Mouse (Mus musculus) B cell, adult (primary cell): ENCODE results near the gene Ube2t. TPM values are rescaled to one million over a fixed set of nuclear protein-coding genes. Genes with fewer than 3 reads are reported as not detected.

Experiments
- total RNA-seq: library from RNA; stranded (reverse); gene quantifications from 4 replicates; pipeline ENCODE4 v1.2.4, GENCODE M21; 2023; ENCODE audit not compliant: inconsistent age

Gene Ube2t
- total RNA-seq, result 12.2 to 20.4 TPM (median 13.1 TPM) in 4 replicates

DNA sequence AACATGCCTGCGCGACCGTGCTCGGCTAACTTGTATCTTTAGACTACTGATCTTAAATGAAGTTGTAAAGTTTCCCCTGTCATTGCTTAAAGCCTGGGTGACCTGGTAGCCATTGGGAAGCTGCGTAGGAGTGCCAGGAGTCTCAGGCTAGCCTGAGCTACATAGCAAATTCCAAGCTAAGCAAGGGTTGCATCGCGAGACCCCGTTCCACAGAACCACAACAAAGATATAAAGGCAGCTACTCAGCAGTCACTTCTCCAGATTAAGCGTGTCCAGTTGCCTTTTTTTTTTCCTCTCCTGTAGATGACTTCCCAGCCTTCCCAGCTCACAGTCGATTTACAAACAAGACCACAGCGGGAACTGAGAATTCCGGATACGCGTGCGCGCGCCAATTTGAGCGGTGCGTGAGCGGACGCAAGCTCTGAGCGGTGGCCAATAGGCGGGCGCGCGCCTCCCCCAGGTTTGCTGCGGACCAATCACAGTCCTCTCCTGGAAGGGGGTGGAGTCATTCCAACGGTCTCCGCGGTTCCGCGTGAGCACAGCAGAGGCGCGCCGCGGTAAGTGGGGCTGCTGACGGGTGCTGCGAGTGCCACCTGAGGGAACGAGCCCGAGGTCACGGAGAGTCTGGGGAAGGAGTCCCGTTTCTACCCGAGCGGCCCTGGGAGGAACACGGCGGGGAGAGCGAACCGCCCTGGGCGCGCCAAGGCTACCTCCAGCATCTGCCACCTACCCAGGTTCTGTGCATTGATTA, at the start of gene Ube2t:
TSS of gene Ube2t (plus strand) at position 513 of the 751 bp plus-strand sequence.

DNA sequence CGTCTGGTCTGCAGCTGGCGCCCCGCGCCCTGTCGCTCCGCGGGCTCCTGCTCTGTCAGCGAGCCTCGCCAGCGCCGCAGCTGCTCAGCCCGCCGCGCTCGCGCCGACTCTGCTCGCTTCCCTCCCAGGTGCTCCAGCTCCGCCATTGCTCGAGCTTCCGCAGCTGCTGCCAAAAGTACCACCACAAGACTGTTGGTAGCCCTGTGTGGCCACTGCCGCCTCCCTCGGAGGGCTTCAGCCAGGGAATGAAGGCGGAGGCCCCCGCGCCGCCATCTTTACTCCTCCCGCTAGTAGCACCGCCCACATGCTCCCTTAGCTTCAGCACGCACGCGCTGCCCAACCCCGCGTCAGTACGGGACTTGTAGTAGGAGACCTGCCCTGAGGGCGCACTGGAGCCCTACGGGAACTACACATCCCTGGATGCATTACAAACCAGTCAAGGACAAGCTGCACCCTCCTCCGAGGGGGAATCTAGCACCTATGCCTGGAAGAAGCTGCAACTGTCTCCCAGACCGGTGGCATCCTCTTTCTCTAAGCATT, 6.7 kb upstream of the Ube2t start, which contains the start of gene Ppp1r12b:
TSS of gene Ppp1r12b (minus strand) at position 306 of the 540 bp plus-strand sequence.

Other genes starting within 250 kb of the Ube2t start
- gene Ppp1r12b, start 6.6 kb upstream of the Ube2t start, total RNA-seq, result 15.6 to 18.7 TPM (median 17.3 TPM) in 4 replicates
- gene Lgr6, start 142.7 kb downstream of the Ube2t start, total RNA-seq, result 0.06 to 0.19 TPM in 2 of 4 replicates, not detected in the others
- gene Ptpn7, start 170.1 kb downstream of the Ube2t start, total RNA-seq, result 35.6 to 37.3 TPM (median 36.4 TPM) in 4 replicates
- 96.8 to 107 TPM (median 104 TPM) in 4 replicates for gene Arl8a, start 184.3 kb downstream of the Ube2t start, total RNA-seq
- gene Gpr37l1, start 205.1 kb downstream of the Ube2t start, total RNA-seq, result not detected in 4 replicates